Mouse (Mus musculus) intestine, postnatal 0 days (tissue): ENCODE data around the gene Nbea. TPM values are rescaled to one million over a fixed set of nuclear protein-coding genes. Genes with fewer than 3 reads are reported as not detected.

Experiments
- ATAC-seq: fragments of 200-750 bp; cut with Nextera tagmentation; 2 replicates; pipeline ENCODE4 v1.8.0; 2017; ENCODE audit warnings: mild to moderate bottlenecking, moderate TSS enrichment, moderate library complexity
- H3K27ac ChIP-seq: fragments of 300-500 bp; sonication (generic); 2 replicates; pipeline ENCODE4 v1.5.1; 2014; ENCODE audit warnings: mild to moderate bottlenecking, low read depth, low read length, moderate library complexity
- H3K27me3 ChIP-seq: fragments of 300-500 bp; sonication (generic); replicated peaks from 2 replicates; pipeline ENCODE4 v1.6.1; 2014; ENCODE audit warnings: low read length, mixed read lengths; ENCODE audit not compliant: control insufficient read depth, insufficient read depth
- H3K36me3 ChIP-seq: fragments of 300-500 bp; sonication (generic); 2 replicates; pipeline ENCODE4 v1.6.1; 2014; ENCODE audit warnings: mild to moderate bottlenecking, moderate library complexity; ENCODE audit not compliant: control insufficient read depth, insufficient read depth
- H3K4me1 ChIP-seq: fragments of 300-500 bp; sonication (generic); replicated peaks from 2 replicates; pipeline ENCODE4 v1.6.1; 2014; ENCODE audit warnings: antibody characterized with exemption, low read length, mixed read lengths; ENCODE audit not compliant: control insufficient read depth, insufficient read depth
- H3K4me2 ChIP-seq: fragments of 300-500 bp; sonication (generic); replicated peaks from 2 replicates; pipeline ENCODE4 v1.6.1; 2014; ENCODE audit warnings: low read depth, mild to moderate bottlenecking, moderate library complexity
- H3K4me3 ChIP-seq: fragments of 300-500 bp; sonication (generic); 2 replicates; pipeline ENCODE4 v1.5.1; 2014; ENCODE audit warnings: low read depth, low read length
- H3K9ac ChIP-seq: fragments of 300-500 bp; sonication (generic); 2 replicates; pipeline ENCODE4 v1.6.1; 2014; ENCODE audit warnings: mild to moderate bottlenecking, low read depth, low read length
- H3K9me3 ChIP-seq: fragments of 300-500 bp; sonication (generic); 2 replicates; pipeline ENCODE4 v1.6.1; 2016; ENCODE audit warnings: mixed run types; ENCODE audit not compliant: control insufficient read depth
- CTCF ChIP-seq: sonication (generic); IDR thresholded peaks from 2 replicates; pipeline ENCODE4 v1.5.1; 2016; ENCODE audit warnings: low read depth, mild to moderate bottlenecking, control low read depth, antibody characterized with exemption, moderate library complexity
- WGBS: fragments of 180-500 bp; shearing (Covaris S2); extraction: QIAGEN DNeasy Blood & Tissue Kit; methylation state at CpG from one replicate; pipeline ENCODE4 v1.1.7; 2014; 5-methylcytosine and 5-hydroxymethylcytosine counted together
- polyA plus RNA-seq: library from polyadenylated mRNA; unstranded; fragments of >200 nt; fragmentation: Nextera tagmentation; extraction: Ambion mirVana; gene quantifications from 2 replicates; pipeline ENCODE4 v1.2.1, GENCODE M21; 2015

Gene Nbea
- polyA plus RNA-seq, 1 experiment from 2014 or later, result 4.2 TPM

DNA sequence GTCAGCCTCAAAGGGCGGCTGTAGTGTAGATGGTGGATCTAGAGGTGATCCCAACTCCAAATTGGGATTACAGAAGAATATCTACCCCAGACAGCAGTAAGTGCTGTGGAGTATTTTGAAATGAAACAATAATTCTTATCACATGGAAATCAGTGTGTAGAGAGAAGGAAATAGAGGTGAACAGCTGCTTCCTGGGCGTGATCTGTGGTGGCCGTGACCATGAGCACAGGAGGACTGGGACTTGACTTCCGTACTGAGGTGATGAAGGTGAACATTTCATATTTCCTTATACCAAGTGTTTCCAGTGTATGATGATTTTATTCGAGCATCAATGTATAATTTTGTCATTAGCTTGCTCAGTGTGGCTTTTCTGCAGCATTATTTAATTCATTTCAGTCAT, 439.6 kb downstream of the Nbea start:
- ATAC-seq, result no peak
- WGBS, result 80% methylated on average over 5 of the region's 5 CpGs
- no peak overlapping the region for H3K4me2 ChIP-seq
- H3K4me1 ChIP-seq, result no peaks in the 10 kb centered on the region
- H3K27me3 ChIP-seq, result no peaks in the 10 kb centered on the region
- no peak for TF ChIP-seq CTCF
- H3K36me3 ChIP-seq, result no peaks in the 10 kb centered on the region
- H3K9me3 ChIP-seq, result no peaks in the 10 kb centered on the region
- no peak overlapping the region for H3K4me3 ChIP-seq
- no peak overlapping the region for H3K27ac ChIP-seq
- H3K9ac ChIP-seq, result no peak overlapping the region

DNA sequence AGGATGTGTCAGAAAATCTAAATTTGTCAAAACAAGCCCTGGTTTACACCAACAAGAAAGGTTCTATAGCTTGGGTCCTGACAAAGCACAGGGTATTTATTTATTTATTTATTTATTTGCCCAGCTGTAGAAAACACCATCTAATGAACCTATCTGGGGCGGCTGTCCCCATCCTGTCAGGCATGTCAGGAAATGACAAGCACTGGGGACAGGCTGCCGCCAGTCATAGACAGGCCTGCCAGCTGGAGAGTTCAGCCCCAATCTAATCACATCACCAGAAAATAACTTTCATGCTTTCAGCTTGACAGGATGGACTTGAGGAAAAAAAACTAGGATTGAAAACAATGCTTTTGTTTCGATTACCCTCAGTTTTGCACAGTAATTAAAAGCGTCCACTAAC, 440.8 kb downstream of the Nbea start:
- H3K36me3 ChIP-seq, result no peaks in the 10 kb centered on the region
- H3K27ac ChIP-seq, result no peak overlapping the region
- H3K4me3 ChIP-seq, result no peak overlapping the region
- no peaks in the 10 kb centered on the region for H3K27me3 ChIP-seq
- no peak overlapping the region for H3K4me2 ChIP-seq
- 83% methylated on average over 4 of the region's 4 CpGs for WGBS
- TF ChIP-seq CTCF, result no peak
- H3K9ac ChIP-seq, result no peak overlapping the region
- no peak for ATAC-seq
- no peaks in the 10 kb centered on the region for H3K9me3 ChIP-seq
- H3K4me1 ChIP-seq, result no peaks in the 10 kb centered on the region

GRCm38 (mm10) chr3:55742218-55742617, 441.3 kb downstream of the Nbea start:
- TF ChIP-seq CTCF, result no peak
- 82% methylated on average over 5 of the region's 5 CpGs for WGBS
- ATAC-seq, result no peak

GRCm38 (mm10) chr3:55741428-55741827, 442.1 kb downstream of the Nbea start:
- H3K4me1 ChIP-seq, result no peaks in the 10 kb centered on the region
- H3K4me3 ChIP-seq, result no peak overlapping the region
- H3K27me3 ChIP-seq, result no peaks in the 10 kb centered on the region
- no peaks in the 10 kb centered on the region for H3K9me3 ChIP-seq
- no peak overlapping the region for H3K9ac ChIP-seq
- no peak for TF ChIP-seq CTCF
- ATAC-seq, result no peak
- no peak overlapping the region for H3K27ac ChIP-seq
- WGBS, result 66% methylated on average over 6 of the region's 6 CpGs
- H3K4me2 ChIP-seq, result no peak overlapping the region
- no peaks in the 10 kb centered on the region for H3K36me3 ChIP-seq

More at GRCm38 (mm10) chr3:55742218-55742617, 441.3 kb downstream of the Nbea start:
- Histone ChIP-seq H3K4me2 (no peak overlapping the region), H3K27me3 (no peaks in the 10 kb centered on the region), H3K9me3 (no peaks in the 10 kb centered on the region), H3K9ac (no peak overlapping the region), H3K27ac (no peak overlapping the region), H3K4me3 (no peak overlapping the region), H3K4me1 (no peaks in the 10 kb centered on the region), H3K36me3 (no peaks in the 10 kb centered on the region)

DNA sequence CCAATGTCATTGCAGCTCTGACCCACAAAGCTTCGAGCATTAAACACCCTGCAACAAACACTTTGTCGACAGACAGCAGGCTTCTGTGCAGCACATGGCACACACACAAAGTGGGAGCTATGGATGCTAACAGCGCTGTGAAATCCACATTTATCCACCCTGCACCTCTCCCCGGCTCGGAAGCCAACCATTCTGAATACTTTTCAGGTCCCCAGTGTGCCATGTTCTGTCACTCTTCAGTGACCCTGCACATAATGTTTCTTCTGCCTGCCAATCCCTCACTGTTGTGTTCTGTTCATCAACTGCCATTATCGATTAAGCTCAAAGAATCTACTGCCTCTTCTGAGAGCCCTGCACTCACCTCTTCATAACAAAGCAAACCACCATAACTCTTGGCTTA, 449.8 kb downstream of the Nbea start:
- H3K27ac ChIP-seq, result no peak overlapping the region
- no peaks in the 10 kb centered on the region for H3K27me3 ChIP-seq
- no peak overlapping the region for H3K4me2 ChIP-seq
- ATAC-seq, result no peak
- no peaks in the 10 kb centered on the region for H3K4me1 ChIP-seq
- 85% methylated on average over 6 of the region's 6 CpGs for WGBS
- no peak overlapping the region for H3K4me3 ChIP-seq
- no peaks in the 10 kb centered on the region for H3K36me3 ChIP-seq
- H3K9ac ChIP-seq, result no peak overlapping the region
- no peaks in the 10 kb centered on the region for H3K9me3 ChIP-seq
- no peak for TF ChIP-seq CTCF

- no peak for TF ChIP-seq CTCF
- WGBS, result 70% methylated on average over 5 of the region's 5 CpGs
- H3K4me1 ChIP-seq, result no peaks in the 10 kb centered on the region
Measured at GRCm38 (mm10) chr3:55730549-55730948, 453.0 kb downstream of the Nbea start.

GRCm38 (mm10) chr3:55730142-55730541, 453.4 kb downstream of the Nbea start:
- Histone ChIP-seq H3K9me3 (no peaks in the 10 kb centered on the region), H3K4me1 (no peaks in the 10 kb centered on the region), H3K4me2 (no peak overlapping the region), H3K4me3 (no peak overlapping the region), H3K27me3 (no peaks in the 10 kb centered on the region), H3K36me3 (no peaks in the 10 kb centered on the region), H3K9ac (no peak overlapping the region), H3K27ac (no peak overlapping the region)
- no peak for ATAC-seq
- WGBS, result 50% methylated on average over 8 of the region's 8 CpGs
- no peak for TF ChIP-seq CTCF

More at GRCm38 (mm10) chr3:55730549-55730948, 453.0 kb downstream of the Nbea start:
- Histone ChIP-seq H3K36me3 (no peaks in the 10 kb centered on the region), H3K4me3 (no peak overlapping the region), H3K27me3 (no peaks in the 10 kb centered on the region), H3K4me2 (no peak overlapping the region), H3K27ac (no peak overlapping the region), H3K9me3 (no peaks in the 10 kb centered on the region), H3K9ac (no peak overlapping the region)
- no peak for ATAC-seq
